Mouse (Mus musculus) cerebellum, adult 2 months (tissue): Measurements from ENCODE around the gene Nat14.

Experiments used
- CTCF ChIP-seq: fragments of 200-500 bp; IDR thresholded peaks from 2 replicates; pipeline ENCODE4 v1.5.1; 2011; ENCODE audit warnings: low read depth, mild to moderate bottlenecking, control low read depth, low read length, moderate library complexity, borderline replicate concordance; ENCODE audit not compliant: insufficient read depth
- POLR2A ChIP-seq: fragments of 200-500 bp; IDR thresholded peaks from 2 replicates; pipeline ENCODE4 v1.6.1; 2011; ENCODE audit warnings: low read length, control low read depth, borderline replicate concordance; ENCODE audit not compliant: insufficient read depth

DNA sequence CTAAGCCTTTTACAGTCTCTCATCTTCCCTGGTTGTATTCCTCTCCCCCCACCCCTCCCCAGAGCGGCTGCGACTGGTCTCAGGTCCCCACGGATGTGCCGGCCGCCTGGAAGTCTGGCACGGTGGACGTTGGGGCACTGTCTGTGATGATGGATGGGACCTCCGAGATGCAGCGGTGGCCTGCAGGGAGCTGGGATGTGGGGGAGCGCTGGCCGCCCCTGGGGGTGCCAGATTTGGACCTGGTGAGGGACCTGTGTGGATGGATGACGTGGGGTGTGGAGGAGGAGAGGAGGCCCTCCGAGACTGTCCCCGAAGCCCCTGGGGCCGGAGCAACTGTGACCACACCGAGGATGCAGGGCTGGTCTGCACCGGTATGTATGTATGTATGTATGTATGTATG is 6.5 kb downstream of the Nat14 start:
- TF ChIP-seq POLR2A (no peak), CTCF (no peak)
